Mouse (Mus musculus) embryo, embryonic 9.5 days (tissue): ENCODE measurements around the gene Gm11985.
A peak's percentile ranks its signal among the peaks of the same experiment; 100 is the strongest.
"Not testable (repeated sequence)": the region's sequence is repeated elsewhere in the genome, so short reads cannot be mapped to it uniquely, and the experiment has no call there.

ENCODE experiments used
- DNase-seq: peaks from one replicate; pipeline ENCODE4 v3.0.0-alpha.2; 2017; ENCODE audit errors: extremely low spot score

Gm11985 gene

DNA sequence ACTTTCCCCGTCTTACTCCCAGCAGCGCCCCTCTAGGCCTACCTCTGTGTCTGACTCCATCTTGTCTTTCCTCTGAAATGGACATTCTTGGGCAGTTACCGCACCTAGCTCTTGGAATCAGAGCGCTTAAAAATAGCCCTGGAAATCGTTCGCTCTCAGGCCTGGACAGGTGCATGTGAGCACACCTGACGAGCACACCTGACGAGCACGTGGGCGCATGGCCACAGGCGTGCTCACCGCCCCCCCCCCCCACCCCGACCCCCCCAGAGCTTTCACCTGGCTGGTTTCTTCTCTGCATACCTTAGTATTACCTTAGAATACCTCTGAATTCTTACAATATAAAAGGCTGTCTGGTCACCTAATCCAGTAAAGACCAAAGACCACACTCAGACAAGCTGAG lies at the start of gene Gm11985:
Gm11985 (minus strand) TSS at position 101 of the 400 bp plus-strand sequence.
- DNase-seq: no peak

DNA sequence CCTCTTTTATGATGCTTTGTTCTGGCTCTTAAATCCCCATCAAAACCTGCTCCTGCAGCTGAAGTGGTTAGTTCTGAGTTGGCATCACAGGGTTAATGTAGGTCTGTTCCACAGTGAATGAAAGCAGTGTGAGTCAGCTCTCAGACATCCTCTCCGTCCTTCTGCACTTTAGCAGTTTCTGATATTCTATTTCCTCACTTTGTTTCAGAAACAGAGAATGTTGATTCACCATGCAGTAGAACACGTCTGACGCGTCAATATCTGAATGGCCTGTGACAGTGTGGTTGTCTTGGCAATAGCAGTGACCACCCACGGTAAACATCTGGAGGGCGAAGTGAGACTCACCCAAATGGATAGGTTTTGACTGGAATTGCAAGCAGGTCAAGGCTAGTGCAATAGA lies 49.3 kb upstream of the Gm11985 start:
- no peak for DNase-seq

- no peak for DNase-seq
Measured at GRCm38 (mm10) chr11:7236751-7237150, 48.4 kb upstream of the Gm11985 start.

GRCm38 (mm10) chr11:7234981-7235609 lies 46.7 kb upstream of the Gm11985 start:
- no peak for DNase-seq

- no peak for DNase-seq
Measured at GRCm38 (mm10) chr11:7234436-7234835, 46.1 kb upstream of the Gm11985 start.

DNA sequence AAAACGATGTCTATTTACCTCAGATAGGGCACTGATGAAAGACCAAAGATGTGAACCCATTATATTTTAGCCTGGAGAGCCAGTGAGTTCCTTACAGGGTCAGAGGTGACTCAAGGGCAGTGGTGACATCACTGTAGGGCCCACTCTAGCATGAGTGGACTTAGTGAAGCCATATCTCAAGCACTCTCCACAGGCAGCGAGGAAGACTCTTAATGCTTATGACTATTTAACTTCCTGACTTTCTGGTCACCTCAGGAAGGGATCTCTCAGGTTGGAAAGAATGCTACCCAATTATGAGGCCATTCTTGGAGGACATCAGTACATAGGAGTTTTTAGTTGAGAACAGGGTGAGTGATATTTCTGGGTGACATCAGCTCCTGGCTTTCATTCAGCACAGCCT lies 45.0 kb upstream of the Gm11985 start:
- DNase-seq: no peak

DNA sequence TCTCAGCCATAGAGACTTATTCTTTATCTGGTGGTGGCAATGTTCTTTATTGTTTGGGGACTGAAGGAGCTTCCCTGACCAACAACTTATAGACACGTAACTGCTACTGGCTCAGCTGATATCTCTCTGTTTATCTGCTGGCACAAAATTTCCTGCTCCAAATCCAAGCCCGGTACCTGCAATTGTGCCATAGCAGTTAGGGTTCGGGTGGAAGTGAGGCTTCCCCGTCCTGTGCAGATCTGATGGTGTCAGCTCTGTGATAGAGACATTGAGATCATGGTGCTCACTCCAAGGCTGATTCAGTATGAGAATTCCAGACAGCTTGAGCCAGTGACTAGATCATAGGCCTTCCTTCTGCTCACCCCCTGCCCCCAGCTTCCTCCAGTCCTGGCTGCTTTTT lies 43.6 kb upstream of the Gm11985 start:
- DNase-seq: no peak

DNA sequence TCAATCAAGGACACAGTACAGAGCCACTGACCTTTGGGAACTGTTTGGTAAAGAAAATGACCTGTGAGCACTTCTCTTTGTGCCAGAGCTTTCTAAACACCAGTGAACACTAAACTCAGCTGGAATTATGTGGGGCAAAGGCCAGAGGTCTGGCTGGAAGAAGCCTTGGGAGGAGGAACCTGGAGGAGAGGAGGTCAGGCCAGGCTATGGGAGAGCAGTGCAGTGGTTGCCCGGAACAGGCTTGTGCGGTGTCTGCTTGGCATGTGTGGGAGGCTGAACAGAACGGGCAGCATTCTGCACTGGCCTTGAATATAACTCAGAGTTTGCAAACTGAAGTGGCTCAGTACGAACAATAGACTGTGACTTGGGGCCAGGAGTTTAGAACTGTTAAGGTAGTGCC lies 41.6 kb upstream of the Gm11985 start:
- no peak for DNase-seq

DNA sequence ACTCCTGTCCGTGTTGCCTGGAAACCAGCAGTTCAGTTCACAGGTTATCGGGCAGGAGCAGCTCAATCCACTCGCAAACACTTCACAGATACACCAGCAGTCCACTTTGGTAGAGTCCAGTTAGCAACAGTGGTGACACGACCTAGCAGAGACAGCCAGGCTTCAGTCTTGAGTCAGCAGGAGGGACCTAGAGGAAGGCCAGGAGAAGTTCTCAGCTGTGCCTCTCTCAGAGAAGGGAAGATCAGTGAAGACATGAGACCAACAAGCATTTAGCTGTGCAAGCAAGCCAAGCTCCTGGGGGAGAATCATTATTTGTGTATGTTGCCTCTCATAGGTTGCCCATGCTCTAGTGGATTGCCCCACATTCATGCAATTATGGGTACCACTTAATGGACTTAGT lies 39.7 kb upstream of the Gm11985 start:
- DNase-seq: no peak

GRCm38 (mm10) chr11:7226810-7227550 lies 38.6 kb upstream of the Gm11985 start:
- no peak for DNase-seq

GRCm38 (mm10) chr11:7226200-7226599 lies 37.8 kb upstream of the Gm11985 start:
- no peak for DNase-seq

GRCm38 (mm10) chr11:7221826-7222225 lies 33.5 kb upstream of the Gm11985 start:
- not testable (repeated sequence) for DNase-seq

- DNase-seq: peak; percentile 55
Measured at GRCm38 (mm10) chr11:7215703-7216102, 27.3 kb upstream of the Gm11985 start.

- DNase-seq: peak; percentile 76
Measured at GRCm38 (mm10) chr11:7214761-7215160, 26.4 kb upstream of the Gm11985 start.

- DNase-seq: no peak
Measured at GRCm38 (mm10) chr11:7214342-7214660, 25.9 kb upstream of the Gm11985 start.

- DNase-seq: peak; percentile 71
Measured at GRCm38 (mm10) chr11:7213501-7214341, 25.4 kb upstream of the Gm11985 start, which contains the start of gene Igfbp3. Gene Igfbp3, minus strand, starts transcription at chr11:7213923.

DNA sequence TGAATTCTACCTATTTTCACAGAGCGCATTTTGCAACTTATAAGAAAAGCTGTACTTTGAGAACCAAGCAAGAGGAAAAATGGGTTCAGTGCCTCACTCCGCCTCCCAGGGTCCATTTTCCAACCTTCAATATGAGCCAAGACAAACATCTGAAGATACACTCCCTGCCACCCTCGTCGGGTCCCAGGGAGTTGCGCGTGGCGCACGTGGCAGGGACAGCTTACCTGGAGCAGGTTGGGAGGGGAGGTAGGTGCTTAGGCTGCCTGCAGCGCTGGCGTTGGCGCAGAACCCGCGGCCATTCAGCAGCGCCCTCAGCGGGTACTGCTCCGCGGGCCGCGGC lies 24.8 kb upstream of the Gm11985 start:
- no peak for DNase-seq

GRCm38 (mm10) chr11:7212126-7212798 lies 23.9 kb upstream of the Gm11985 start:
- peak; percentile 35 for DNase-seq

DNA sequence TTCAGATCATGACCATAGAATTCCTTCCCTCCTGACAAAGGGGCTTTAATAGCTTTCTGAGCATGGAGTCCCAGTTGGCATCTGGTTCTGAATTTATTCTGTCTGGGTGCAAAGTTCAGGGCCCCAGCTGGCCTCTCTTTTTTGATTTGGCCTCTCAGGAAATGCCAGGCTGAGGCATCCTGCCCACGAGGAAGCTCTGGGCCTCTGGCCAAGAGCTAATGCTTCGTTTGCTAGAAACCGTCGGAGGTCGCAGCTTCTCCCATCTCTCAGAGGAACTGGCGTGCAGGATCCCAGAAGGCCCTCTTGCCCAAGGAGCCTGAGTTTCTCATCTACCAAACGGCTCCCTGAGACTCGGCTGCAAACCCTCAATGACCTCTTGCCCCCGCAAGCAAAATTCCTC lies 22.8 kb upstream of the Gm11985 start:
- DNase-seq: peak; percentile 17

- DNase-seq: peak; percentile 78
Measured at GRCm38 (mm10) chr11:7210343-7210742, 22.0 kb upstream of the Gm11985 start.

- DNase-seq: no peak
Measured at GRCm38 (mm10) chr11:7203846-7204245, 15.5 kb upstream of the Gm11985 start.

DNA sequence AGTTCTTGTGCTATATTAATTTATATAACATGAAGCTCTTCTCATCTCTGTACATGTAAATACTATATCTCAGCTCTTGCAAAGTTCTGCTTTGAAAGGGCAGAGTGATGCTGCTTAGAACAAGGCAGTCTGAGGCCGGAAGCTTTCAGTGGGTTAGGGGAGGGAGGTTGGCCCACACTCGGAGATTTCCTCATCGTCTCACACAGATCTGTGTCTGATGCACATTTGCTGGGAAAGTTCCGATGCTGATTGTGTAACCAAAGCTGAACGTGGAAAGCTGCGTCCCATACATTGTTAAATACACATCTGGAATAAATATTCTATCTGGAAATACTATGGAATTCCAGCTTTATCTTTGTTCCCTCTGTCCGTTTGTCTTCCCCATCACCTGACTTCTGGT lies 13.8 kb upstream of the Gm11985 start:
- no peak for DNase-seq
